Mouse (Mus musculus) embryo, embryonic 11 days (tissue): ENCODE results near the gene Zfp276.
"Not testable (repeated sequence)": the region's sequence is repeated elsewhere in the genome, so short reads cannot be mapped to it uniquely, and the experiment has no call there.

ENCODE experiments used
- DNase-seq: peaks from one replicate; pipeline ENCODE4 v3.0.0-alpha.2; 2015

The Zfp276 gene

DNA sequence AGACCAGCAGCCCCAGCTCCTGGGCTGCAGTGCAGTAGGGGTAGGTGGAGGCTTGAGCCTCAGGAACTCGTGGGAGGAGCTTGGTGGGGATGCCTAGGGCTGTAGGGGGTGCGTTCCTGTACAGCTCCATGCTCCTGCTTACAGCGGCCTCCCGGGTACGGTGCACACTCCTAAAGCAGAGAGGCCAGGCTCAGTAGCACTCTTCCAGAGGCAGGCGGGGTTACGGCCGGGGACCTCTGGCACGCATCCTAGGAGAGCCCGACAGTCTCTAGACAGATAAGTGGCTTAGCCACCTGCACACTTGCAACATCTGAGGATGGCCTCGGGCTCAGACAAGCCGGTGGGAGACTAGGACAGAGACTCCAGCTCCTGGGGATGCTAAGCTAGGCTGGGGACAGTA, 8.5 kb upstream of the Zfp276 start:
- DNase-seq: no peak

DNA sequence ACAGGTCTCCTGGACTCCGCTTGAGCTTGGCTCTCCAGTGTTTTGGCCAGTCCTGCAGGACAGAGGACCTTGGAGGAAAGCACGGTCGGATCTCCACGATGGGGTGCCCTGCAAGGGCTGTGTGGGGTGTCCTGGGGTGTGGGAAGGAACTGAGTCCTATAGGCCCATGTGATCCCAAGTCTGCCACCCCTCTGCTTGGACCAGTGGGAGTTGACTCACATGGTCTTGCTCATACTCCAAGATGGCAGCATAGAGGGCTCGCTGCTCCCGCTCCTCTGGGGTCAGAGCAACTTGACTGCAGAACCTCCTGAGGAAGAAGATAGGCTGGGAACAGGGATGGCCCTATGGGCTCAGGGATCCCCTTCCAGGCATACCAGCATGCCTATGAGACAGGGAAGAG, 6.2 kb upstream of the Zfp276 start:
- no peak for DNase-seq

DNA sequence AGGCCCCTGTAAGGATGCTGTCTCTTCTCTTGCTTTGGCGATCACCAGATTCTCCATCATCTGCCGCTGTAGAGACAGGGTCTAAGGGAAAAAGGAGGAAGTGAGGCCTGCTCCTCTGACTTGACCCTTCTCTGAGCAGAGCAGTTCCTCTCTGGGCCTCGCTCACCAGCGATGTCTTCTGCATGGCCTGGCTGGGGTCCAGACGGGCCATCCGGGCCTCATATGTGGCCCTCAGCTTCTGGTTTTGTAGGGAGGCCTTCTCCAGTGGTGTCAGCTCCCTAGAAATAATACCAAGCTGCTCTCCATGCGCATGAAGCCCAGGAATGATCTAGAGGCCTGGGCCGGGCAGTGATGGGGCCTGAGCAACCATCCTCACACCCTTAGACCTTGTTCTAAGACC, 5.4 kb upstream of the Zfp276 start:
- no peak for DNase-seq

DNA sequence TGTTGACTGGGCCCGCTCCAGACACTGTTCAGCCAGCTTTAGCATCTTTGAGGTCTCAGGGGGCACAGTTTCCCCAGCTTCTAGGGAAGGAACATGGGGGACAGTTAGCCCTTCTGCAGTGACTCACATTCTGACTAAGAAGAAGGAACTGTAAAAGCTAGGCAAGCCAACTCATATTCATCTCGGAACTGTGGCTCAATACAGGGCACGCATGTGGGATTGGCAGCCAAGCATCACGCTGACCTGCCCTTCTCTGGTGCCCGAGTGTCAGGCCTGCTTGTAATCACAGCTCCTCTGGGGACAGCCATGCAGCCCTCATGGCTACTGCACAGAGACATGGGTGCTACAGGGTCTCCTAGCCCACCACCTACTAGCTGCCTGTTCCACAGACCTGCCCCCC, 3.1 kb upstream of the Zfp276 start:
- no peak for DNase-seq

DNA sequence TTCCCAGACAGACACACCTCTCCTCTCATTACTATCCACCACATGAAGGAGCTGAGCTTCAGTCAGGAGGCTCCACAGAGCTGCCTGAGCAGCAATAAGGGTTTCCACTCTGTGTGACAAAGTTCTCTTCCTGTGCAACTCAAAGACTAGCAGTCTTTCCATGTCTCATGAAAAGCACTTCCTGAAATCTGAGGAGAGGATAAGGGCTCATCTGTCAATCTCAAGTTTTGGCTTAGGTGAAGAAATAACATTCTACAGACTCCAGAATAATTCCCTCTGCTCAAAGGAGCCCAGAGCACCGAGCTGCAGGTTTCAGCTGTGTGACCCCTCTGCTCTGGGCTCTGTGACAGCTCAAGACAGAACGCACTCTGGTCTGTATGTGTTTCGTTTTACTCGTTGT, 1.1 kb upstream of the Zfp276 start:
- no peak for DNase-seq

DNA sequence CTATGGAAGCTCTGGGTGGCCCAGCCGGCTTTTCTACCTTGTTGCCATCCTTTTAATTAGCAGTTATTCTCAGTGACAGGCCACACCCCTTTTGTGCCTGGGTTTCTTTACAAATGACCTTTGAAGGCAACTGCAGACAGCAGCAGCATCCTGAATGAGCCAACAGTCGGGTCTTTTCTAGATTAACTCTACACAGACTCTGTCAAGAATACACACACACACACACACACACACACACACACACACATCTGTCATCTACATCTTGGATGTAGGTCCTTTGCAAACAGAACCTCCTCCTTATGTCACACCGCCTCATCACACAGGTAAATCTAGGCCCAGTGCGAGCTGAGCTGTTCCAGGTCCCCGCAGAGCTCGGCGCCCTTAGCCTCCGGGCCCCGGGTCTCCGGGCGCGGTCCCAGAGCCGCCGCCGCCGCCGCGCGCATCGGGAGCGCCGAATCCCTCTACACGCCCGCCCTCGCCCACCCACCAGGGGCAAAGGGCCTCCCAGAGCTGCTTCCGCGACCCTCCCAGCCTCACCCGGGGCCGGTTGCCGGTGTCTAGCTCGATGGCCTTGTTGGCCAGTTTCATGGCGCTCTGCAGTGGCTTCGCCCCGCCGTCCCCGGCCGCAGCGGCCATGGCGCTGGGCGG, 420 bp upstream of the Zfp276 start:
- peak; percentile 33 for DNase-seq

DNA sequence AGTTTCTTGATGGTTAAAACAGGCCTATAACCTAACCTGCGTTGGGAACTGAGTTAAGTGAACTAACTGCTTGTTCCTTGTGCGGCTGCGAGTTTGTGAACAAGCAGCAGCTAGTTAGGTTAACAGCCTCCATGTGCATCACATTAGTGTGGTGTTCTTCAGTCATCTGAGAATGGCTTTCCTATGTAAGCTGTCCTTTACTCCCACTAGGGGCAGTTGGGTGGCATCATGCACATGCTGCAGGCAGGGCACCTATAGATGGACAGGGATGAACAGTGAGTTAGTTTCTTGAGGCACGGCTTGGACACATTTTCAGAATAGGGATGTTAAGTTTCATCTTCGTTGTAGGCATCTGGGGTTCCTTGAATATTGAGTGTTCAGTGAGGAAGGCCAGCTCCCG, 1.2 kb downstream of the Zfp276 start:
- no peak for DNase-seq

DNA sequence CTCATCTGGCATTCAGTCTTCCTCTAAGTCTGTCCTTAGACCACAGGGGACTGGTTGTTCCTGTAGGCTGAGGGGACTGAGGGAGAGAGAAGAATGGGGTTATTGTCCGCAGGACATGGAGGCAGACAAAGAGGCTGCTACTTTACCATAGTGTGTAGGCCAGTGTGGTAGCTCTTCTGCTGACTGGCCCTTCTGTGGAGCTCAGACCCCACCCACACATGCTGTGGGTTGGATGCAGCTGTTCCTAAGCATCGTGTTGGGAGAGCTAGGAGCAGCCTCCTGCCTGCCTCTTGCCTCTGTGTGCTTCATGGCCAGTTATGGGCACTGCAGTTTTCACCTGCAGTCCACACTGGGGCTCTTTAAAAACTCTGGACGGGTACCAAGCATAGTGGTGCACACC, 3.1 kb downstream of the Zfp276 start:
- DNase-seq: no peak

DNA sequence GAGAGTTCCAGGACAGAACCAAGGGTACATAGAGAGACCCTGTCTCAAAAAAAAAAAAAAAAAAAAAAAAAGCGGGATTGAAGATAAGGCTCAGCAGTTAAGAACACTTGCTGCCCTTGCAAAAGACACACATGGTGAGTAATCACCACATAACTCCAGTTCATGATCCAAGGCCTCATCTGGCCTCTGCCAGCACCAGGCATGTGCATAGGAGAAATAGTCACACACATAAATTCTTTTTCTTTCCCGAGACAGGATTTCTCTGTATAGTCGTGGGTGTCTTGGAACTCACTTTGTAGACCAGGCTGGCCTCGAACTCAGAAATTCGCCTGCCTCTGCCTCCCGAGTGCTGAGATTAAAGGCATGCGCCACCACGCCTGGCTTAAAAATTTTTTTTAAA, 3.6 kb downstream of the Zfp276 start:
- DNase-seq: not testable (repeated sequence)

DNA sequence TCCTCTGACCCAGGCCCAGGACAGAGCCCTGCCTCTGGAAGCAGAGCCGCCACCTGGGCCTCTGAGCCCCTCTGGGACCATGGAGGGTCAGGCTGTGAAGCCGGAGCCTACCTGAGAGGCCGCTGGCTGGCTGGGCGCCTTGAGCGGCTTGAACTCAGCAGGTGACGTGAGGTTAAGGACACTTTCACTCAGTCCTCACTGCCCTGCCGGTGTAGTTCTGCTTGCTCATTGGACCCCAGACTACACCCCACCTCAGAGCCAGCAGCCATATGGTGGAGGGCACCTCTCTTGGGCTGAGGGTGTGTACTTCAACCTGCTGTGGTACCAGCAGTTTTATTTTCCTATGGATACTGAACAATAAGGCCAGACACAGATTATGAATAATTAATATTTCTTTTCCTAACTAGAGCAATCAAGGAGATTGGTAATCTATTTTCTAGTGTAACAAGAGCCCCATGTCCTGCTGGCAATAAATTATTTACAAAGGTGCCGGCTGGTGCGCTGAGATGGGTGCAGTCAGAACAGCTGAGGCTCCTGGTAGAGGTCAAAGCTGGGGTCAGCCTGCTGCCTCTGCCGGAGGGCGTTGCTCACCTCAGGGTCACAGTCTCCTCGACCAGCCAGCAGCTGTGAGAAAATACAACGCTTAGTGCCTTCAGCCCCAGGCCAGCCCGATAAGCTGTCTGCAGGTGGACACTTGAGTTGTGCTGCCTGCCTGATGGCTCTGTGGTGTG, 14.1 kb downstream of the Zfp276 start:
- peak; percentile 43 for DNase-seq

DNA sequence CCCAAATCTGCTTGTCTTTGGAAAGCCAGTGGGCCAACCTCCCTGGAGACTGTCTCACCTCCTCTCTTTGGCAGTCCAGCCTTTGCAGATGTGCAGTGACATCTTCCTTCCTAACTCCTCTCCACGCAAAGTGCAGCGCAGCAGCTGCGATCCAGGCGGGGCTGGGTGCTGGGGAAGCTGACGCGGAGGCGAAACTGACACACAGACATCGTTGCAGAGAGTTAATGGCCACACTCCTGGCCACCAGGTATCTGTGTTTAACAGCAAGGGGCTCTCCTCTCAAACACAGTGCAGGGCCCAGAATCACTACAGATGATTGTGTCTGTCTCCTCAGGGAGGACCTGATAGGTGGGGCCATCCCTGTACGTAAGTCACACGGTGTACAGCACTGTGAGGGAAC, 17.2 kb downstream of the Zfp276 start:
- DNase-seq: no peak

DNA sequence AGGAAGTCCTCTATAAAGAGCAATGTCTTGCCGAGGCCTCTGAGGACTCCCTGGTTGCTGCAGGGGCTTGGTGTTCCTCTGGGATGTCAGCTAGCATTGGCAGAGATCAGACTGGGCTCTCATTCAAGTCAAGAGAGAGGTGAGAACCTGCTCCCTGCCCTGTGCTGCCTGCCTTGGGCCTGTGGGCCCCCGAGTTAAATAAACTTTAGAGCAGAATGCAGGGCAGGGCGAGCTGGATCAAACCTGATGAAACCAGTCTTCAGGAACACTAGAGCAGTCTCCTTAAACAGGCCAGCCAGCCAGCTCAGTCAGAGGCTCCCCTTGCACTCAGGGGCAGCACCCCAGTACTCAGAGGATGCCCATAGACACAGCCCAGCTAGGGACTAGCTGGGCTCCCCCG, 17.9 kb downstream of the Zfp276 start:
- DNase-seq: no peak

DNA sequence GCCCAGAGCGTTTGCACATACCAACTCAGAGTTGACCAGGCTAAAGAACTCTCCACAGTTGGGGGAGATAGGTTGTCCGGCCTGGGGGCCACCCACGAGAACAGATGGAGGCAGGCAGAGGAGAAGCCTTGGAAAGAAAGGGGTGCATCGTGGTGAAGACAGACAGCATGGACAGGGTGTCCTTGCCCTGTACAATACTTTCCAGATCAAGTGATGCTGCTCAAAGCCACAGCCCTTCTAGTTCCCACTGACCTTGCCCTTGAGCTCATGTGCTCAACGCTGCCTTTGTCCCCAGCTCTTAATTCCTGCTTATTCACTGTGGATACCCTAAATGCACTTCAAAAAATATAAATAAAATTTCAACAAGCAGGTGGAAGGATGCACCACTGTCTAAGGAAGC, 20.5 kb downstream of the Zfp276 start:
- no peak for DNase-seq

DNA sequence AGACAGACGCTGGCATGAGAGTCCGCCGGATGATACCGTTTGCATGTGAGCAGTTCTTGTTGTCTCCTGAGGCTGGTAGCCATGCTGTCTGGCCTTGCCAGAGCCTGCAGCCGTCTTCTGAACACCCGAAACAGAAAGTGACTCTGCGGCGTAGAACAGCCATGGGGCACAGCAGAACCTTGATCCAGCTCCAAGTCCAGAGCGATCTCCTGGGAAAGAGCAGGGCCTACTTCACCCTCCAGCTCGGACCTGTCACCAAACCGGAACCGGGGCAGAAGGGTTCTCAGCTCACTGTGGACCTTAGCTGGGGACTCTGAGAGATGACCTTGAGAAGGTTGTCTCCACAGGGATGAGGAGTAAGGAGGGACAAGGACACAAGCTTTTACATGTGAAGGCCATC, 21.1 kb downstream of the Zfp276 start:
- DNase-seq: no peak

DNA sequence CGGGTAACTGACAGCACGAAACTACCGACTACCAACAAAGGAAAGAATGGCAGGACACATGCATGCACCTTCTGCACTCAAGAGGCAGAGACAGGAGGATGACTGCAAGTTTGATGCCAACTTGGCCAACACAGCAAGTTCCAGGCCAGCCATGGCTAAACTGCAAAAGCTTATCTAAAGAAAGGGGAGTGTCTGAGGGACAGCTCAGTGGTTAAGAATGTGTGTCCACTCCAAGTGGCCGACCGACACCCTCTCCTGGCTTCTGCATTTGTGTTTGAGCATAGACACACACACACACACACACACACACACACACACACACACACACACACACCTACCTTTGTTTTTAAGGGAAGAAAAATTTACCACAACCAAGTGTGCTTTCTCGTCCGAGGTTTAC, 24.4 kb downstream of the Zfp276 start:
- no peak for DNase-seq

DNA sequence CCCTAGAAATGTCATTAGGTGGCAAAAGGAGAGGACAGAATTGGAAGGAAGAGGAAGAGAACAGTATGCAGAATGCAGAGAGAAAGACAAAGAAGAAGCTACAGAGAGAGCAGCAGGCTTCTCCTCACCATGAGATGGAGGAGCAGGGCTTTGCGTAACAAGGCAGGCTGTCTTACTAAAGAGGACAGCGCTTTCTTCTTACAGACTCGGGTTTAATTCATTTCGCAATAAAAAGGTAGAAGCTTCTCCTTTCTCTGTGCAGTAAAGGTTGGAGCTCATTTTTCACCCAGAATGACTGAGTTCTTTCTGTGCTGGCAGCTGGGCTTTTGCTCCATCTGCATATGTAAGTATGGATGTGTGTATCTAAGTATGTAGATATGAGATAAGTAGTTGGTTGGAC, 25.8 kb downstream of the Zfp276 start:
- DNase-seq: no peak

DNA sequence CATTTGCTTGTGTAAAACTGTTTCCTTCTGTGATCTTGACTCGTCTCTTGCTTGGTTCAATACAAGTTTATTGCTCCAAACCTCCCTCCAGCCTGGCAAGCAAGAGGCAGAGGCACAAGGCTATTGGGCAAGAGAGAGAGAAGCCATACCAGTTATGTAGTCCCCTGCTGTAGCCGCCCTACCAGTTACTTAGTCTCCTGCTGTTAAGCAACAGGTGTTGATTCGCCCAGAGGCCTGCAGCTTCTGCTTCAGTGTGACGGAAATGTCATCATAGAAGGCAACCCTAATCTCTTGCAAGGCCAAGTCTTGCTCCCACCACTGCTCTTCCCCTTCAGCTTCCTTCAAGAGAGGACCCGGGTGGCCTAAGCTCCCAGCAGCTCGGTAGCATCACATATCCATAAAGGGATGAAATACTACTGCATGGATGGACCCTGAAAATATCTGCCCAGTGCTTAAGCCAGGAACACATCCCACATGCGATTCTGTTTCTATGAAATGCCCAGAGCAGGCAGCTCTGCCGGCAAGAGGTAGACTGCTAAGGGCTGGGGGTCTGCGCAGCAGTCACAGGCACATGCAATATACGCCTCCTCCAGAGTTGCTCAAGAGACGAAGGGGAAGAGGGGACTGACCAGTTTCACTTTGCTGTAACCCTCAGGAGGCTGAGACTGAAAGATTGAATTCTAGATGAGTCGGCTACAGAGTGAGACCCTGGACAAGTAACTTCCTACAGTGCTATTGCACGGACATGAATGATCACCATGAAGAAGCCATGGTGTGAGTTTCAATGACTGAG, 26.5 kb downstream of the Zfp276 start:
- no peak for DNase-seq

DNA sequence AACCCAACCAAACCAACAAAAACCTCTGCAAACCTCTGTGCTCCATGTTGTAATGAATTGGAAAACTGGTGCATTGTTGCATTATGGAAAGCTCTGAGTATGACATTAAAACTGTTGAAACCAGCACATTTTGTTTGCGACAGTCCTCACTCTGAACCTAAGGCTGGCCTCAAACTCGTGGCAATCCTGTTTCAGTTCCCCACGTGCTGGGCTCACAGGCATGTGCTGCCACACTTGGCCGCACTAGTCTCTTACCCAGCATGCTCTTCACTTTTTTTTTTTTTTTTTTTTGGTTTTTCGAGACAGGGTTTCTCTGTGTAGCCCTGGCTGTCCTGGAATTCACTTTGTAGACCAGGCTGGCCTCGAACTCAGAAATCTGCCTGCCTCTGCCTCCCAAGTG, 29.0 kb downstream of the Zfp276 start:
- not testable (repeated sequence) for DNase-seq

DNA sequence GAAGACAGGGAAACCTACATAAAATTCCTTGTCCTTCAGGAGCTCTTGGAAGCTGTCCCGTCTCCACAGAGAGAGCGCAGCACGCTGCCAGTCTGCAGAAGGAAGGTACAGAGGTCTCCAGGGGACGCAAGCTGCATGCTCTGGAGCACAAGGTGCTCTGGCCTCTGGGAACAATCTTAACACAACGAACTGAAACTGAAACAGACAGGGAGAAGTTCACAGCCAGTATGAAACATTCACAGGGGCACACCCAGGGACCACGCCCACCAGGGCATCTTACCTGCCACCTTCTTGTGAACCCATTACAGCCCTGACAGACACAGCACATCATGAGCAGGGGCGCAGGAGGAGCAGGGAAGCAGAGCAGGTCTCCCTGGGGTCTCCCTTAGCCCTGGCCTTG, 30.0 kb downstream of the Zfp276 start:
- no peak for DNase-seq

DNA sequence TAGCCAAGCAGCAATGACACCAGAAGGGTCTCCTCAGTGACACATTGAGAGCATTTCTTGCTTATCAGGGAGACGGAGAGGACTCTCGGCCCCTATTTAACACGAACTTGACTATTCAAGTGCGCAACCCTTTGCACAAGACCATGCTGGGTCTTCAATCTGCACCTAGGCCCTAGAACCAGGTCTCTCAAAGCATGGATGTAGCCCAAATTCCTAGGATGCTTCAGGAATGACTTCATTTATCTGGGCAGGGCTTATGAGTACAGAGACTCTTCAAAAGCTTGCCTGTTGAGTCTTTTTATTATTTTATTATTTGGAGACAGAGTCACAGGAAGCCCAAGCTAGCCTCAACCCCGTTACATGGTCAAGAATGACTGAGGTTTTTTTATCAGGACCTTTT, 30.5 kb downstream of the Zfp276 start:
- DNase-seq: no peak

DNA sequence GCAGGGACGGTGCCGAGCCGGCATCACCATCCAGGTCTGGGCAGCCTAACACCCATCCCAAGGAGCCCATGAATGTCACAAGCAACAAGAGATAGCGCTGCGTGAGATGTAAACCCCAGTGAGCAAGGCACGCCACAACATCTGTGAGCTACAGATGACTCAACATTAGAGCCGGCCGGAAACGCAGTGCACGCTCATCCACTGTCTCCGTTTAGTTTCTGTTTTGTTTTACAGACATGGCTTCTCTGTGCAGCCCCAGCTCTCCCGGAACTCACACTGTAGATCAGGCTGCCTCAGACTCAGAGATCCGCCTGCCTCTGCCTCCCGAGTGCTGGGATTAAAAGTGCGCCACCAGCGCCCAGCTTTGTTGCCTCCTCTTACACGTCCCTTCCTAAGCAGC, 33.4 kb downstream of the Zfp276 start:
- DNase-seq: no peak

DNA sequence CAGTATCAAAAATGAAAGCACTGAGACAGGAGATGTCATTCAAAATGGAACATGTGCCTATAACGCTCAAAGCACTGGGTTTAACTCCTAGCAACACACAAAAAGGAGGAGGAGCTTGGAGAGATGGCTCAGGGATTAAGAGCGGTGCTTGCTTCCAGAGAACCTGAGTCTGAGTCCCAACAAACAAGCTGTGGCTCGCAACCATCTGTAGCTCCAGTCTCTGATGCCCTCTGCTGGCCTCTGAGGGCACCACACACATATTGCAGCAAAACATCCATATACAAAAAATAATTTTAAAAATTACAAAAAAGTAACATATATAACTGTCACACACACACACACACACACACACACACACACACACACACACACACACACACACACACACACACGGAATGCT, 36.2 kb downstream of the Zfp276 start:
- peak; percentile 31 for DNase-seq

DNA sequence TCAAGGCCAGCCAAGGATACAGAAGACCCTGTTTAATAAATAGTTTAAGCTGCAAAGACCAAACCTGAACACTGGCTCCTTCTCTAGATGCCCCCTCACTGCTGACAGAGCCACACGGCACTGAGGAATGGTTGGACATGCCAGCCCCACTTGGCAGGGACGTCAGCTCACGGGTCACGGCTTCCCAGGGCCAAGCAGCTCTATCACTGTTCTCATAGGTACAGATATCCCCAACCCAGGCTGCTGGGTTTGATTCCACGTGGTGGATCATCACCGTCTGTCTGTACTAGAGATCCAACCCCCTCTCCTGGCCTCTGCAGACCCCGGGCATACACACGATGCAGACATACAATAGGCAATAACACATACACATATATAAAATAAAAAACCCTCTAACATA, 36.7 kb downstream of the Zfp276 start:
- DNase-seq: no peak

DNA sequence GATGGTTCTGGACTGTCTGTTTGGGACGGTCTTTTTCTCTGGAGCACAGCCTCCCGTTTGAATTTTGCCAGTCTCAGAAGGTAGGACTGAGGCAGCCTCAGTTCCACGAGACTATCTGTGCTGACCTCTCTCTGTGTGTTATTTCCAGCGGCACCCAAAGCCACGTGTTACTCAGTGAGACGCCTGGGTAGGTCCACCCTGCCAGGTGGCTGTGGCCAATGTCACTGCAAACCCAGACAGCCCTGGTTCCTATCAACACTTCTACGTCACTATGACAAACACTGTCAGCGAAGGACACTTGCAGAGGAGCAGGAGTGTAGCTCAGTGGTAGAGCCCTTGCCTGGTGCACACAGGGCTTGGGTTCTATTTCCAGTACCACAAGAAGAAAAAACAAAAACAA, 37.7 kb downstream of the Zfp276 start:
- no peak for DNase-seq
